In genomic region chr6:23132573-23133181, GRCm38 (mm10) we compare ENCODE assay signal across 8 mouse cellular contexts. TPM values are rescaled to one million over a fixed set of nuclear protein-coding genes. Genes with fewer than 3 reads are reported as not detected.
DNase-seq lines count a peak whose midpoint lies in the region; ATAC-seq lines count a peak whose summit lies in the region.
"Had no signal": no experiment of that assay in that cellular context is flagged by ENCODE, and none has a peak within 500 bp of the region (broad histone marks: within the 10 kb centered on the region; RNA-seq: fewer than 3 reads in every experiment).

Gene Aass, minus strand, starts transcription at chr6:23132986.

- H3K9me3 ChIP-seq in embryonic facial prominence, embryonic 12.5 days, result no peaks in the 10 kb centered on the region
- H3K9me3 ChIP-seq in heart, embryonic 14.5 days (ENCODE audit: control insufficient read depth, low read length), result no peaks in the 10 kb centered on the region
- no peaks in the 10 kb centered on the region for H3K9me3 ChIP-seq in kidney, embryonic 15.5 days (replicated peaks)
- no peaks in the 10 kb centered on the region for H3K9me3 ChIP-seq in liver, embryonic 15.5 days (replicated peaks)
- no peaks in the 10 kb centered on the region for H3K9me3 ChIP-seq in neural tube, embryonic 15.5 days (replicated peaks)

- peak within 1 kb of the TSS; percentile 47 for H3K4me3 ChIP-seq in embryonic facial prominence, embryonic 12.5 days
- H3K4me3 ChIP-seq in heart, embryonic 14.5 days (ENCODE audit: control insufficient read depth in 1 of 2, insufficient read depth in 1 of 2, low read depth in 1 of 2, low read length in 2 of 2), result peak within 1 kb of the TSS; percentile 34 to 44
- H3K4me3 ChIP-seq in kidney, embryonic 15.5 days (replicated peaks), result peak within 1 kb of the TSS; percentile 46
- peak within 1 kb of the TSS; percentile 49 for H3K4me3 ChIP-seq in liver, embryonic 15.5 days (replicated peaks)
- H3K4me3 ChIP-seq in neural tube, embryonic 15.5 days (replicated peaks), result peak within 1 kb of the TSS; percentile 45

- no peak within 1 kb of the TSS for H3K27ac ChIP-seq in embryonic facial prominence, embryonic 12.5 days
- H3K27ac ChIP-seq in heart, embryonic 14.5 days (replicated peaks in 1 of 2; ENCODE audit: control insufficient read depth in 1 of 2, insufficient read depth in 1 of 2, low read depth in 2 of 2, low read length in 2 of 2), result no peak within 1 kb of the TSS
- no peak within 1 kb of the TSS for H3K27ac ChIP-seq in kidney, embryonic 15.5 days
- H3K27ac ChIP-seq in liver, embryonic 15.5 days (replicated peaks), result peak within 1 kb of the TSS; percentile 41; the same call in 1 of the 2 replicates
- no peak within 1 kb of the TSS for H3K27ac ChIP-seq in neural tube, embryonic 15.5 days (replicated peaks)

- H3K9ac ChIP-seq in embryonic facial prominence, embryonic 12.5 days, result peak within 1 kb of the TSS; percentile 51
- H3K9ac ChIP-seq in heart, embryonic 14.5 days (ENCODE audit: low read length), result peak within 1 kb of the TSS; percentile 52
- H3K9ac ChIP-seq in kidney, embryonic 15.5 days, result peak within 1 kb of the TSS; percentile 33; the same call in 1 of the 2 replicates
- no peak within 1 kb of the TSS for H3K9ac ChIP-seq in liver, embryonic 15.5 days
- H3K9ac ChIP-seq in neural tube, embryonic 15.5 days (replicated peaks), result 0 out of 2 replicates have a peak within 1 kb of the TSS, but pooled peaks have one; percentile 30

- peak within 1 kb of the TSS; percentile 80 for H3K4me2 ChIP-seq in embryonic facial prominence, embryonic 12.5 days (replicated peaks)
- H3K4me2 ChIP-seq in heart, embryonic 14.5 days (ENCODE audit: low read length), result peak within 1 kb of the TSS; percentile 80
- peak within 1 kb of the TSS; percentile 71 for H3K4me2 ChIP-seq in kidney, embryonic 15.5 days
- H3K4me2 ChIP-seq in liver, embryonic 15.5 days, result peak within 1 kb of the TSS; percentile 39
- peak within 1 kb of the TSS; percentile 86 for H3K4me2 ChIP-seq in neural tube, embryonic 15.5 days

- H3K36me3 ChIP-seq in embryonic facial prominence, embryonic 12.5 days, result no peaks in the 10 kb centered on the region
- H3K36me3 ChIP-seq in heart, embryonic 14.5 days (ENCODE audit: control insufficient read depth, insufficient read depth, low read length), result no peaks in the 10 kb centered on the region
- H3K36me3 ChIP-seq in kidney, embryonic 15.5 days, result no peaks in the 10 kb centered on the region
- H3K36me3 ChIP-seq in liver, embryonic 15.5 days (replicated peaks), result no peaks in the 10 kb centered on the region
- no peaks in the 10 kb centered on the region for H3K36me3 ChIP-seq in neural tube, embryonic 15.5 days

- under 1% methylated on average over 20 of the region's 20 CpGs for WGBS in embryonic facial prominence, embryonic 12.5 days
- WGBS in heart, embryonic 14.5 days, result under 1% methylated on average over 20 of the region's 20 CpGs
- WGBS in kidney, embryonic 15.5 days, result 0% methylated on average over 20 of the region's 20 CpGs
- under 1% methylated on average over 20 of the region's 20 CpGs for WGBS in liver, embryonic 15.5 days (ENCODE audit: insufficient replicate concordance)
- under 1% methylated on average over 20 of the region's 20 CpGs for WGBS in neural tube, embryonic 15.5 days

- H3K4me1 ChIP-seq in embryonic facial prominence, embryonic 12.5 days, result no peaks in the 10 kb centered on the region
- peaks cover 0 to 2% of the 10 kb centered on the region in 2 experiments; a peak in 1 of 4 replicates for H3K4me1 ChIP-seq in heart, embryonic 14.5 days (ENCODE audit: control insufficient read depth in 2 of 2, insufficient read depth in 2 of 2, low read length in 2 of 2)
- H3K4me1 ChIP-seq in kidney, embryonic 15.5 days, result peaks cover 15% of the 10 kb centered on the region
- H3K4me1 ChIP-seq in liver, embryonic 15.5 days (replicated peaks), result peaks cover 2% of the 10 kb centered on the region; the same call in 1 of the 2 replicates
- peaks cover 10% of the 10 kb centered on the region for H3K4me1 ChIP-seq in neural tube, embryonic 15.5 days

- peak; percentile 68 for DNase-seq in adrenal gland, postnatal 14 days
- no peak for DNase-seq in adipocyte (ENCODE audit: low spot score)

- peak; percentile 81 for ATAC-seq in embryonic facial prominence, embryonic 12.5 days (ENCODE audit: insufficient number of reproducible peaks, insufficient read depth, low FRiP score, low TSS enrichment)
- ATAC-seq in heart, embryonic 14.5 days (ENCODE audit: insufficient number of reproducible peaks, insufficient read depth, low FRiP score, low read depth), result no peak
- peak; percentile 85 for ATAC-seq in kidney, embryonic 15.5 days (replicated peaks; ENCODE audit: low FRiP score)
- ATAC-seq in liver, embryonic 15.5 days (ENCODE audit: insufficient read depth), result peak; percentile 81
- ATAC-seq in neural tube, embryonic 15.5 days (ENCODE audit: low FRiP score), result peak; percentile 82

- no peaks in the 10 kb centered on the region for H3K27me3 ChIP-seq in embryonic facial prominence, embryonic 12.5 days
- no peaks in the 10 kb centered on the region for H3K27me3 ChIP-seq in heart, embryonic 14.5 days (ENCODE audit: control insufficient read depth, insufficient read depth, low read length)
- 0 out of 2 replicates have a peak, but pooled peaks cover 4% of the 10 kb centered on the region for H3K27me3 ChIP-seq in kidney, embryonic 15.5 days
- H3K27me3 ChIP-seq in liver, embryonic 15.5 days, result no peaks in the 10 kb centered on the region
- H3K27me3 ChIP-seq in neural tube, embryonic 15.5 days (replicated peaks), result no peaks in the 10 kb centered on the region

RNA-seq across cellular contexts. Expression of gene Aass, which starts in this region (rescaled TPM):
- total RNA-seq in adrenal gland, postnatal 14 days (2021), result 2.0 and 18.8 TPM in 2 replicates
- 5.3 and 5.4 TPM in 2 replicates for polyA plus RNA-seq in embryonic facial prominence, embryonic 12.5 days (2016; fragmentation: Nextera tagmentation; extraction: Ambion mirVana)
- 0.24 TPM in 2 replicates for polyA plus RNA-seq in heart, embryonic 14.5 days (2014; fragmentation: Nextera tagmentation; extraction: Ambion mirVana)
- polyA plus RNA-seq in kidney, embryonic 15.5 days (2015; fragmentation: Nextera tagmentation; extraction: Ambion mirVana), result 1.7 and 2.1 TPM in 2 replicates
- 26.6 and 27.7 TPM in 2 replicates for polyA plus RNA-seq in liver, embryonic 15.5 days (2015; fragmentation: Nextera tagmentation; extraction: Ambion mirVana)
- polyA plus RNA-seq in neural tube, embryonic 15.5 days (2015; fragmentation: Nextera tagmentation; extraction: Ambion mirVana), result 0.51 and 0.57 TPM in 2 replicates
- total RNA-seq: neutrophil, adult 5-6 weeks had no signal

Comparison
In these comparisons a context has a peak if more than half of its experiments do, and no peak if none do; other contexts are left out.
1. Peak in ATAC-seq, H3K4me3 ChIP-seq, H3K9ac ChIP-seq and H3K4me2 ChIP-seq in neural tube, embryonic 15.5 days; RNA of the gene not detected or under 1 TPM.